Mouse (Mus musculus) urinary bladder, adult 18-20 months (tissue): ENCODE results near the gene Krtap19-4.

ENCODE experiments used
- DNase-seq, 2 experiments: peaks; one replicate each; pipeline ENCODE4 v3.0.0; 2022; ENCODE audit warnings: low spot score in 2 of 2, mixed read lengths in 2 of 2

Gene Krtap19-4

GRCm38 (mm10) chr16:88884989-88885388, at the start of gene Krtap19-4:
Krtap19-4 (minus strand) TSS chr16:88885089.
- DNase-seq: no peak

GRCm38 (mm10) chr16:88932165-88932564, 47.3 kb upstream of the Krtap19-4 start, which contains the start of gene Krtap19-9b:
Krtap19-9b (minus strand) TSS chr16:88932265.
- no peak for DNase-seq

- no peak for DNase-seq
Observed at GRCm38 (mm10) chr16:88896357-88896756, 11.5 kb upstream of the Krtap19-4 start, which contains the start of gene Krtap19-5. Krtap19-5 (minus strand) TSS chr16:88896457.

GRCm38 (mm10) chr16:88886870-88887269, 2.0 kb upstream of the Krtap19-4 start:
- DNase-seq: no peak

- DNase-seq: no peak
Observed at GRCm38 (mm10) chr16:88877938-88878337, 7.0 kb downstream of the Krtap19-4 start, which contains the start of gene Krtap19-3. Krtap19-3 (minus strand) TSS chr16:88878038.

GRCm38 (mm10) chr16:88874169-88874568, 10.7 kb downstream of the Krtap19-4 start, which contains the start of gene Krtap19-2:
Krtap19-2 (minus strand) TSS chr16:88874269.
- DNase-seq: no peak

- no peak for DNase-seq
Observed at GRCm38 (mm10) chr16:88869311-88869710, 15.6 kb downstream of the Krtap19-4 start, which contains the start of gene Krtap19-1. Krtap19-1 (minus strand) TSS chr16:88869411.

- no peak for DNase-seq
Observed at GRCm38 (mm10) chr16:88864887-88865407, 19.9 kb downstream of the Krtap19-4 start.

GRCm38 (mm10) chr16:88851450-88851849, 33.4 kb downstream of the Krtap19-4 start:
- DNase-seq: no peak

GRCm38 (mm10) chr16:88848558-88848957, 36.3 kb downstream of the Krtap19-4 start:
- DNase-seq: no peak

- DNase-seq: no peak
Observed at GRCm38 (mm10) chr16:88847363-88847762, 37.5 kb downstream of the Krtap19-4 start.
